Mouse (Mus musculus) thymus, adult 2 months (tissue): ENCODE results near the gene Med25.

Source experiments
- CTCF ChIP-seq: fragments of 200-500 bp; IDR thresholded peaks from 2 replicates; pipeline ENCODE4 v1.5.1; 2012; ENCODE audit warnings: mild to moderate bottlenecking, control low read depth, low read length, moderate library complexity, borderline replicate concordance; ENCODE audit not compliant: control insufficient read depth, poor library complexity, insufficient read depth; ENCODE audit errors: extremely low read depth
- POLR2A ChIP-seq: fragments of 200-500 bp; IDR thresholded peaks from 2 replicates; pipeline ENCODE4 v1.6.1; 2012; ENCODE audit warnings: mild to moderate bottlenecking, low read length, control low read depth, moderate library complexity; ENCODE audit not compliant: control insufficient read depth, poor library complexity, insufficient read depth; ENCODE audit errors: extremely low read depth

DNA sequence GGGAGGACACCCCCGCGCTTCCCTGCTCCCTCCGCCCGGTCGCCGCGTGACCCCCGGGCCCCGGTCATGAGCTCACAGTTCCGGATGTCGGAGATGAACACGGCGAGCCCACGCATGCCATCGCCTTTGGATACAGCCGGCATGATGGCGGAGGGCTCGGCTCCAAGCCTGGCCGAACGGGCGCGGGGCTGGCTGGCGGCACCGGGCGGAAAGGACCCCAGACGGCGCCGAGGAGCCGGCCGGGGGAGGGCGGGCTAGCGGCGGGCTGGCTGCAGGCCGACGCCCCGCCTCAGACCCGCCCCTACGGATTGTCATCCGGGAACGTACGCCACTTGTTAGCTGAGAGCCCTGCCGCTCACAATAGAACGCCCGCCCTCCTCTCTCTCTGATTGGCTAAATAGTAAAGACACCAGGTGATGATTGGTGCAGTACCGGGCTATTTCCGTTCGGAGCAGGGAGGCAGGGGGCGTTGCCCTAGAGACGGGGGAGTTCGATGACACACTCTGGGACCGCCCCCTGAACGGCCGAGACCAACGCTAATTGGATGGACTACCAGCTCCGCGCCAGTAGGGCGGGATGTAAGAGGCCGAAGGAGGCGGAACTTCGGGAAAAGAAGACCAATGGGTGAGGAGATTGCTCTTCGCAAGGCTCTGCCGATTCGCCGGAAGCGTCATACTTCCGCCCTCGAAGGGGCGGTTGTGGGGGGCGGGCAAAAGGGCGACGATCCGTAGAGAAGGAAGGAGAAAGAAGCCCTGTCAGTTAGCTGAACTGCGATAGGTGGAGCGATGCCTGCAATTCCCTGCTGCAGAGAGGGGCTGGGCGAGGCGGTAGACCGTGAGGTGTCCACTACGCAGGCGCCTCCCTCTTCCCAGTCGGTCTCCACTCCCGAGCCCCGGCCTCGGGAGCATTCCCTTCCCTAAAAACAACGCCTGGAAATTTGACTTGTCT, 37.0 kb upstream of the Med25 start, which contains the start of gene Ap2a1:
- TF ChIP-seq CTCF = peak; percentile 48
- TF ChIP-seq POLR2A = peak; percentile 68
